Mouse (Mus musculus) ES-CJ7 (cell line): ENCODE measurements around the gene Ccdc33.

Experiments used
- DNase-seq: peaks from one replicate; pipeline ENCODE4 v3.0.0; 2011; ENCODE audit warnings: low read depth, low spot score

Ccdc33 gene

DNA sequence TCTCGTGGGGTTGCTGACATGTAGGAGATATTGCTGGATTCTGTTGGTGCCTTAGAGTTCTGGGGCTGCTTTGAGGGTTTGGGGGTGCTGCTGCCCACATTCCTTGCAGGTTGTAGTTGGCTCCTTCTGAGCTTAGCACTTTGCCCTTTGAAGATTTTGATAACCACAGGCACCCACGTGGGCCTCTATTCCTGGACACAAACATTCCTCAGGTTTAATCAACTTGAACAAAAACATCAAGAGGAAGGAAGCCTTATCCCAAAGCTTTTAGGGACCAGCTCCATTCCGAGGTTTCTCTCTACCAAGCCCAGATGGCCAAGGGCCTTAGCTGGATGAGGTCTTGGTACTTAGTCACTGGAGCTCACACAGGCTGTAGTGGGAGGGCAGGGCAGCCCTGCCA, 12.3 kb upstream of the Ccdc33 start:
- no peak for DNase-seq

DNA sequence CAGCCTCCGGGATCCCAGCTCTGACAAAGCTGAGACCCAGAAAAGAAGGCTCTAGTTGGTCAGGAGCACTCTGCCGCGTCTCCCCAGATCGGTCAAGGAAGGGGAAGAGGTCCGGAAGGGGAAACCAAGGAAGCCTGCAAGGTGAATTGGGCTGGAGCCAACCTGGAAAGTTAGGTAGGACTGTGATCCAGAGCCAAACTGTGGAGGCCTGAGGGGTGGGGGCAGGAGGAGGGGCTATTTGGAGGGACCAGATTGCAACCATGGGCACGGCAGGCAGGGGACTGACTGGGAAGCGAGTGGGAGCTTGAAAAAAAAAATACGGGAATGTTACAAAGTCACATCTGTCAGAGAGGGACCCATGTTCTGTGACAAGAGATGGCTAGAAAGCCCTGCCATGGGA, 10.9 kb upstream of the Ccdc33 start:
- no peak for DNase-seq

DNA sequence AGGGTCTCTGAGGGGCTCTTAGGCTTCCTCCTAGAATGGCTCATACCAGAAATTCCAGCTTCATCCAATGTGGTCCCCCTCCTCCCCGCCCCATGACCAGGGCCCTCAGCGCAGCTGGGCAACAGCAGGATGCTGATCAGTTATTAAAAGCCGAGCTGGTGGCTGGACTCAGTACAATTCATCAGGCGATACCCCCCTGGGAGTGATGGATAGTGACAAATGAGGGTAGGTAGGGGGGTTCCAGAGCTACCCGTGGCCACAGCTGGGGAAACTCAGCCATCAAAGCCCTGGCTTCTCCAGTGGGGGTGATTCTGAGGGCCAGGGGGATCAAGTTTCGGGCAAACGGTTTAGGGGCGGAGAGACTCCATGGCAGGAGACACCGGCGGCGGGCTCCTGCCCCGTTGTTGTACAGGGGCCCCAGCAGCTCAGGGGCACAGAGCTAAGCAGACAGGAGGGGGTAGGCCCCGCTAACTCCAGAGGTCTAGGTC, 10.3 kb upstream of the Ccdc33 start:
- no peak for DNase-seq

DNA sequence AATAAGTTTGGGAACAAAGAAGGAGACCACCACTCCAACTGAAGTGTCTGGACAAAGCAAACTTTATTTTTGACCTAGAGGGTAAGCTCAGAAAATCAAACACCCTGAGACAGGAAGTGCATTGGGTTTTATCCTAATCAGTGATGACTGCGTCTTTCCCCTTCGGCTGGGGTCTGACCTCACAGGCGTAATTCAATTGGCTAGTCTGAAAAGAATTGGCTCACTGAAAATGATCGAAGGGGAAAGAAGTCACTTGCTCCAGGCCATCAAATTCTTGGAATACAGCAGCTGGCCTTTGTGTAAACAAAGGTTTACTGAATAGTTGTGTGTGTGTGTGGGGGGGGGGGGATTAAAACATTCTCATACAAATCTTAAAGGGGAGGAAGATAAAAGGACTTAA, 7.2 kb upstream of the Ccdc33 start:
- DNase-seq = no peak

DNA sequence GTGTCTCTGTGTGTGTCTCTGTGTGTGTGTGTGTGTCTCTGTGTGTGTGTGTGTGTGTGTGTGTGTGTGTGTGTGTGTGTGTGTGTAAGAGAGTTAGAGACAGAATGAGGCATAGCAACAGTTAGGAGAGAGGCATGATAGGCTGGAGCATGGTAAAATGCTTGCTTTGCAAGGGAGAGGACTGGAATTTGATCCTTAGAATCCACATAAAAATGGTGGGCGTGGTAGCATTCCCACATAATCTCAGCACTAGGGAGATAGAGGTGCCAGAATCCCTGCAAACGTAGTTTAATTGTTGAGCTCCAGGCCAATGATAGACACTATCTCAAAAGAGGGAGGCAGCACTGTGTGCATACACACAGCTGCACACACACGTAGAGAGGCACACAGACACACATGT, 6.5 kb upstream of the Ccdc33 start:
- no peak for DNase-seq

DNA sequence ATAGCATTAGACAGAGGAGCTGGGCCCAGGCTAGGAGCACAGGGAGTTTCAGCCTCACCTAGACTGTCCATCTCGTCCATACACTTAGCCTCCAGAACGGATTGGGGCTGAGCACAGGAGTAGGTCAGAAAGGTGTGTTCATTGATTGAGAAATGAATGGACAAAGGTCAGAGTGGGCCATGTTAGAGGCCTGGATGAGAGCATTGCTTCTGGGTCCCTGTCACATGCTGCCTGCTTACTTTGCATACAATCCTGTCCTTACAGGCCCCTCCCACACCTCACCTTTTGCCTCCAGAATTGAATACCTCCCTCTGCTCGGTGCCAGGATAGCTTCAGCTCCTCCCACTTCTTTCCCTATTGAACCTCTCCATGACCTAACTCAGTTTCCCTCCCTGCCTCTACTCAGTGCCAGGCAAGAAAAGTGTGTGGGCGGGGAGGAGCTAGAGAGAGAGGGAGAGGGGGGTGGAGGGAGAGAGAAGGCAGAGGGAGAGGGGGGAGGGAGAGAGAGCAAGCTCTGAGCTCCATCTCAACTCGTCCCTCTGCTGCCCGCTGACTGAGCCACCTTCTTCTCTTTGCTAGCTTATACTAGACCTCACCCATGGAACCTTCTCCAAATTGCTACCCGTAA, 2.5 kb downstream of the Ccdc33 start:
- DNase-seq = peak; percentile 29

DNA sequence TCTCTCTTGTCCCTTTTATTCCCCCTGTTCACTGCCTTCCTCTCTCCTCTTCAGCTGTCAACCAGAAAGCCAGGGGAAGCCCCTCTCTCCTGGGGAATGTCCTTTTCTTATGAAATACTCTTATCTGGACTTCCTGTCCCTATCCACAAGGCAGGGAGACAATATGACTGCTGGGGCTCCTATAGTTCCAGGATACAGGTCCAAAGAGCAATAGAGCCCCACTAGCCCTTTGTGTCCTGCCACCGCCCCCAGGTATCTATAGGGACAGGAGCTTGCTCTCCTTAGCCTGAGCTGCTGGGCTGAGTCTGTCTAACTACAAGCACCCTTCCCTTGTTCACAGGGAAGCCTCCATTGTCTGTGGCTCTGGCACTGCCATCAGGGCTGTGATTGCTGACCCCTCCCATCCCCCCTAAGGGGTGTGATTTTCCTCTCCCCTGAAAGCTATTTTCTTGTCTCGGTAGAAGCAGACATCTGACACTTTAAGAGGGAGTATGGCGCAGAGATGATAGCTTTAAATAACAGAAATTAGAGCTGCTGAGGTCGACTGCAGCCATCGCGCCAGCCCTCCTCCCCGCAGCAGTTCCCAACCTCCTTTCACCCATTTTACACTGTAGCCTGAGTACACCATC, 3.2 kb downstream of the Ccdc33 start:
- no peak for DNase-seq

DNA sequence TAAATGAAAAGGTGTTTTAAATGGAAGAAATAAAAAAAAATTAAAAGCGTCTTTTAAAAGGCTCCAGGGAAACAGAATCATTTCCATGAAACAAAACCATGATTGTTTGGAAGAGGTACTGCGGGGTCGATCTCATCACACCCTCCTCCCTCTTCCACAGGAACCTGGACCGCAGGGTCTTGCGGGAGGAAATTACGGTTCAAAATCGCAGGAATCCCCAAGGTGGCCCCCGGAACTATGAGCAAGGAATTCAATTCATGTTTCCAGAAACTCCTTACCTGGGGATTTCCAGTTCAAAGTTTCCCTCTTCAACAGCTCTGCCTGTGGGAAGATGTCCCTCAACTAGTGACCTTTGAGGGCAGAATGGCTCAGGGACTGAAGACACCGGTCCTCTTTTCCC, 4.6 kb downstream of the Ccdc33 start:
- no peak for DNase-seq

DNA sequence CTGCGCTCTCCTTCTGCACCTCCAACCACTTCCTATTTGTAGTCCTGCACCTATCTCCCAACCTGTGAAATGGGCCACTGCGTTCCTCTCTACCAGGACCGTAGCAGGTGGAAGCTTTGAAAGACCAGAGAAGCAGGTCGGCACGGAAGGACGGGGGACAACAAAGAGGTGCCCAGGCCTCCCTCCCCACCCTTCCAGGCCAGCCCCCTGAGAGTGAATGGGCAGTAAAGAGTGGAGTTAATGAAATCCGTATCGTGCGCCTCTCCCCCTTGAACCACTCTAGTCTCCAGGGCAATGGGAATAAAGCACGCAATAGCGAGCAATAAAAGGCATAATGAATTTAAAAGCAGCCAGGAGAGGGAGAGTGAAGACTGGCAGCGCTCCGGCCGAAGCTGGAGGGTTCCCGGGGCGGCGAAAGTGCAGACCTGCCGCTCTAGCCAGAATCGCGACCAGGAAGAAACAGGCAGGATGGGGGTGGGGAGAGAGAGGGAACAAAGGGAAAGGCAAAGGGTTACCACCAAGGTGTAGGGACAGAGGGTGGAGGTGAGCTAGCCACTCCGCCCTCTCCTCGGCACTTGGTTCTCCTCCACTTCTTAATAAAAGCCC, 5.2 kb downstream of the Ccdc33 start:
- peak; percentile 71 for DNase-seq

DNA sequence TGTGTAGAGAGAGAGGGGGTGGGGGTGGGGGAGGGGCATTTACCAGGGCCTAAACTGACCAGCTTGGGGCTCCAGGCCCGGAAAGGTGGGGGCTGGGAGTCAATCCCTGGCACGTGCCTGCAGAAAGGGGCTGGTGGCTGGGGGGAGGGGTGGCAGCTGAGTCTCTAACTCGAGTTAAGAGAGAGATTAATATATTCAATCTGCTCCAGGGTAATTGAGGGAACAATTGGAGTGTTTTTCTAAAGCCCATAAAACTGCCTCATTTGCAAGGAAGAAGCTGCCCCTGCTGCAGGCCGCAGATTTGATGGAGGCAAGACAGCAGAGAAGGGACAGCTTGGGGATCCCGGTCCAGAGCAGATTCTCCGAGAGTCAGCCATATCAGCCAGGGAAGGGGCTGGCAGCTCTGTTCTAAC, 5.8 kb downstream of the Ccdc33 start:
- DNase-seq = no peak

DNA sequence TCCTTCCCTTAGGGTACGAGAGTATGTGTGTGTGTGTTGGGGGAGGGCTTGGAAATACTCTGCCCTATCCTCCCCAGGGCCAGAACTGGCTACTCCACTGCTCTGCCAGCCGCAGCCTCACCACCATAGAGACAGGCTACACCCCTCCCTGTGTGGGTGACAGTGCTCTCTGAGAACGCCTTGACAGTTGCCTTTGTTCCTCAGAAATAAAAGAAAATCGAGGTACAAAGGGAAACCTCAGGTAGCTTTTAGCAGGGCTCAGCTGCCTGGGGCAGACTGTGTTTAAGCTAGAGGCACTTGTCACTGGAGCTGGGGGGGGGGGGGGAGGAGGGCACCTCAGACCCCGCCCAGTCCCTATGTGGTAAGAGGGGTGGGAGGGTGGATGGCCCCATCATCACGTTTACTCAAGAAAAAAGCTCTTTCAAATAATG, 6.3 kb downstream of the Ccdc33 start:
- peak; percentile 19 for DNase-seq

DNA sequence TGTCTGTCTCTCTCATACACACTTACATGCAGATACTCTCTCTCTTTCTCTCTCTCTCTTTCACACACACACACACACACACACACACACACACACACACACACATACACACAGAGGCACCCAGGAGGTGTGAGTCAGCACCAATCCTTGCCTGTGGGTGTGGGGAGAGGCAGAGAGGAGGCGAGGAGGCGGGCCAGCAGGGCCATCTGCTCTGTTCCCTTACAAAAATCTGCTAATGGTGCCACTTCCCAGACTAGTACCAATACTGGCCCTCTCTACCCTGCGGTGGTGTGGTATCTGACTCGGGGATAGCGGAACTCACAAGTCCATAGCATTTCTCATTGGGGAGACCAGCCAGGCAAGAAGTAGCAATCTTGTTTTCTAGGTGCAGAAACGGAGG, 7.2 kb downstream of the Ccdc33 start:
- no peak for DNase-seq

DNA sequence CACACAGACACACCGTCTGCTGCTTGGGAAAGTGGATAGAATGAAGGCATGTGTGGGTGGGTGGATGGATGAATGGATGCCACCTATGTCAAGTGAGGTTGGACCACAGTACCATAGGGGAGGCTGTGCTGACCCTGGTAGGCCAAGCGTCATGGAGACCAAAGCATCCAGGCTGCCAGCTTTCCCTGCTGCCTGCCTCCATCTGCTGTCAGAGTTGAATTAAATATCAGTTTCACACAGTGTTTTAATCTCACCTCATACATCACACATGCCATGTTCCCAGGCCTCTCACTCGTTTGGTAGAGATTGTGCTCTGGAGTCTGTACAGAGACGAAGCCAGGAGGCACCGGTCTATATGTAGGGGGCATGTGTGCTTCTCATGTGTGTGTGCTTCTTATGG, 7.8 kb downstream of the Ccdc33 start:
- no peak for DNase-seq

DNA sequence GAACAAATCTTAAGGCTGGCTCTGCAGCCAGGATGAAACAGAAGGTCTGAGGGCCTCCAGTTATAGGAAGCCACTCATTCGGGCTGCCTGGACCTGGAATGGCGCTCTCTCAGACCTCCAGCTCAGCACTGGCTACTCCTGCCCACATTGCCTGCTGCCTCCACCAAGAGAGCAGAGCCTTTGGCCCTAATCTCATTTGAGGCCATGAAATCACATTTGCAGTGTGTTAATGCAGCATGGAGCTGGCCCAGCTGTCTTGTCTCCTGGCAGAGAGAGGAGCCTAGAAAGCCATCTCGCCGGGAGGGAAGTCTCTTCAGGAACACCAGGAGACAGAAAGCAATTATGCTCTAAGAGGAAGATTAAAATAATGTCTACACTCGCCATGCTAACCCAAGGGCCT, 11.1 kb downstream of the Ccdc33 start:
- DNase-seq = no peak

DNA sequence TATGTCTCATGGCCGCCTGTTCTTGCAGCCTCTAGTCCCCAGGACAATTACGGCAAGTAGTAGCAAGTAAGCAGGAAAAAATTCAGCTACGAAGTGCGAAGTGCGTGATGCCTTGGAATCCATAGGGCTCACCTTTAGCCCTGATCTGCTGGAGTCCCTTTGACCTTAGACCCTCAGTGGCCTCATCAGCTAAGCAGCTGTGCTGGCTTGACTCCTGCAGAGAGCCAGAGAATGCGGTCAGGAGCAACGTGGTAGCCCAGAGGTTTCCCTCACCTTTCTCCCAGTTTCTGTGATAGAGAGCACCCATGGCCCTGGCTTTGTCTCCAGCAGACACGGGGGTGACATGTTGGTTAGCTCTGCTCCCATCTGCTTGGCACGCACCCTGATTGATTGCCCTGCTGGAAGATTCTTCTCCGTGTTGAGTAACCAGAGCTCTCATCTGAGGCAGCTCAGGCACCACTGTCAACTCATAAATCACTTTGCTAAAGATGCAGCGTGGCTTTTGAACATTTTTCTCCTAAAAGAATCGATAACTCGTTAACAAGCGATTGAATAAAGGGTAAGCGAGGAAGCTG, 12.9 kb downstream of the Ccdc33 start:
- DNase-seq = no peak

DNA sequence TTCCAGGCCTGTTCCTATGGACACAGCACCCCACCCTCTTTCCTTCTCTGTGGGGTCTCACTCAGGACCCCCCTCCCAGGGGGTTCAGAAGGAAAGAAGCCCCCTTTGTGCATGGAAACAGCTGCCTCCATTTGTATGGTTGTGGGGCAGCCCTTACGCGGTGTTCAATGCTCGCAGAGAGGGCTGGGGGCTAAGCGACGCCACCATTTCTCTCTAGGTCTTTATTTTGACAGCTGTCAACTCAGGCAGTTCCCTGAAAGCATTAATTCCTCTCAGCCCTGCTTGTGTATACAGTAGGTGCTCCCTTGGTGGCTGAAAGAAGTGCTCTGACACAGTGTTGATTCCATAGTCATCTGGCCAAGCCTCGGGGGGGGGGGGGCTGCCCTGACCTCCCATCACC, 15.0 kb downstream of the Ccdc33 start:
- no peak for DNase-seq

DNA sequence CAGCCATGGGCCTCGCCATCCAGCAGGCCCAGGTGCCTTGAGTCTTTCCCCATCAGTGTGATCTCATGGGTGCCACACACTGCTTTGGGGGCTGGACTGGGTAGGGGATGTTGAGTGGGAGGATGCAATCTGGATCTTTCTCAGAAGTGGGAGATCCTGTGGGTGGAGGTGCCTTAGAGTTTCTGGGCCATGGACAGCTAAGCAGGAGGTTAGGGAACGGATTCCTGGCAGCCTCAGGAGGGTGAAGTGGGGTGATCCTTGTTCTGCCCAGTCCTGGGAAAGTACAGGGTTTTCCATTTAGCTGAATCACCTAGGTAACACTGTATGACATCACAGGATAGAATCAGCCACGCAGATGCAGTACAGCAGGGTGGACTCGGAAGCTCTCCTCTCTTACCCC, 16.6 kb downstream of the Ccdc33 start:
- DNase-seq = no peak

DNA sequence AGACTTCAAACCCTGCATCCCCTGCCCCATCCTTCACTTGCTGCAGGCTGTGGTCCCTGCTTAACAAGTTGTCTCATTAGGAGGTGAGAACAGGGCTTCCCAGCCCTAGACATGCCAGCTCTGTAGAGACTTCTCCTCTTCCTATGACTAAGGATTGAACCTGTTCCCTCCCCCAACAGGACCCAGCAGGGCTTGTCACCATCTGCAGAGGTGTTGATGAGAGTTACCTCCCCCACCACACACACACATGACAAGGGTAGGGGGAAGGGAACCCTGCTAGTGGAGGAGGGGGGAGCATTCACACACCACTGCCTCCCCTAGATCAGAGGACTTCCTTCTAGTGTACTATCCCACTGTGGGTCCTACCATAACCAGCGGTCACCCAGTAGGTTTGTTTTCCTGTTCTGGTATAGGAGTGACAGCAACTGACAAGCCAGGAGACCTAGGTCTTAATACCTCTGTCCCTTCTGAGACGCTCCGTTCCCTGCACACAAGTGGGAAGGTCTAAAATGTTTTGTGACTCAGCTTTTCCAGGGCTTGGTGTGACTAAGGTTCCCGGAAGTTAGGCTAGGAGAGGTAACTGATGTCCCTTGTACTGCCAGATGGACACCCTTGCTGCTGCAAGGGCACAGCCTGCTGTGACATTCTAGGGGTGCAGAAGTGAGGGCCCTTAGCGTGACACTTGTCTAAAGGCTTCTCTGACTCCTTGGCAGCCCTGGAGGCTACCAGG, 18.6 kb downstream of the Ccdc33 start:
- no peak for DNase-seq

DNA sequence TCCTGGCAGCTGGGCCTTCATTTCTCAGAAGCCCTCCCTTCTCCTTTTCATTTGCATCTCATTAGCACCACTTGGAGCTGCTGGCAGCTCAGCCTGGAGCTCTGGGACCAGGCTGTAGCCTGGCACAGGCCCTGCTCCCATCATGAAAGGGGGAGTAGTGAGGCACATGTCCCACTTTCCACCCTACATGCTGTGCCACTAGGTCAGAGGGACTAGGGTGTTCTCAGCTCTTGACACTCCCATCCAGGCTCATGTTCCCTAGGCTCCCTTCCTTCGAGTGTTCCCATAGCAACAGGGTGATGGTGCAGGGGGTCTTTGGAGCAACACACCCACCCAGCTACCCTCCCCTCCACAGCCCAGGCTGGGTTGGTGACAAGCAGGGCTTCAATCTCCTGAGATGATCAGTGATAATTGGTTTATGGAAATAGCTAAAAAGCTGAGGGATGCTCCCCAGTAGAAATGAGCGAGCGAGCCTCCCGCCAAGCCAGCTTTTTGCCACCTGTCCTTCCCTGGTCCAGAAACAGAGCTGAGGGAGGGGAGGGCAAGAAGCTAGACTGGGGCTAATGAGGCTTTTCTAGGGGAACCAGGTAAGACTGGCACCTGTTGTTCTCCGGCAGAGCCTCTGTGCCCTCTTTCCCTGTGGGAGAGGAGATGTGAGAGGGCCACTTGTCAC, 21.9 kb downstream of the Ccdc33 start:
- no peak for DNase-seq

DNA sequence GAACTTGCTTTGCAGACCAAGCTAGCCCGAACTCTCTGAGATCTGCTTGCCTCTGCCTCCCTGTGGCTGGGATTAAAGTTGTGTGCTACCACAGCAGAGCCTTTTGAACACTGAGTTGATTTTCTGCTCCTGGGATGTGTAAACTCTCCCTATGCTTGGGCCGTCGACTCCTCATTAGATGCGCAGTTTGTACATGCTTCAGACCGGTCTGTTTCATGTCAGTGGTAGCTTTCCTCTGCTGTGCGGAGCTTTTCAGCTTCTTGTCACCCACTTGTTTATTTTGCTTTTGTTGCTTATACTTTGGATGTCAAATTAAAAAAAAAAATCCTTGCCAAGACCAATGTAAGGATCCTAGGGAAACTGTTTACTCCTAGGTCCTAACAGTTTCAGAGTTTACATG, 22.6 kb downstream of the Ccdc33 start:
- DNase-seq = no peak

DNA sequence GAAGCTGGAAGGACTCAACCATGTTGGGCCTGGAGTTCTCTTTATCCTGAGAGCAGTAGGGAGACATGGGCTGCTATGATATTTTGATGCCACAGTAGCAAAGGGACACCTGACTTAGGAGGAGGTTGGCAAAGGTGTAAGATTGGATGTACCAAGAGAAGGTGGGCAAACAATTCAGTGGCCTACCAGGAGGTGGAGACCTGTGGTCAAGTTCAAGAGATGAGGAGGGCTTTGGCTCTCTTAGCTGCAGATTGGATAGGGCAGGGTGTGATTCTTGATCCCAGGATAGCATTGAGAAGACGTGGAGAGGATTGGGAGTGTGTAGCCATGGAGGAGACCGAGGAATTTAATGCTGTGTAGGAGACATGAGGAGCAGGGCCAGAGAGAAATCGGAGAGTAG, 24.8 kb downstream of the Ccdc33 start:
- no peak for DNase-seq
